Mouse (Mus musculus): Measurements from ENCODE around the gene Gm13275. TPM values are rescaled to one million over a fixed set of nuclear protein-coding genes. Genes with fewer than 3 reads are reported as not detected.

Gm13275 gene
- polyA plus RNA-seq, 1 experiment, result not detected

Other genes starting within 250 kb of the Gm13275 start
- not detected in 2 replicates for gene Ifna15, start 236.2 kb upstream of the Gm13275 start, polyA plus RNA-seq (2012; rRNA removed)
- not detected in 2 replicates for gene Ifna14, start 222.7 kb upstream of the Gm13275 start, polyA plus RNA-seq (2012; rRNA removed)
- gene Ifna9, start 202.1 kb upstream of the Gm13275 start, polyA plus RNA-seq (2012; rRNA removed), result not detected in 2 replicates
- not detected in 2 replicates for gene Ifna12, start 191.1 kb upstream of the Gm13275 start, polyA plus RNA-seq (2012; rRNA removed)
- not detected in 2 replicates for gene C87499, start 160.1 kb upstream of the Gm13275 start, polyA plus RNA-seq (2012; rRNA removed)
- not detected in 2 replicates for gene Ifna13, start 150.0 kb upstream of the Gm13275 start, polyA plus RNA-seq (2012; rRNA removed)
- not detected in 2 replicates for gene Ifna16, start 117.6 kb upstream of the Gm13275 start, polyA plus RNA-seq (2012; rRNA removed)
- gene Ifna2, start 110.6 kb upstream of the Gm13275 start, polyA plus RNA-seq (2012; rRNA removed), result not detected in 2 replicates
- gene Ifnab, start 103.1 kb upstream of the Gm13275 start, polyA plus RNA-seq (2012; rRNA removed), result not detected in 2 replicates
- gene Gm26566, start 72.7 kb upstream of the Gm13275 start, polyA plus RNA-seq (2012; rRNA removed), result 0.03 and 0.05 TPM in 2 replicates
- gene Klhl9, start 72.0 kb upstream of the Gm13275 start, polyA plus RNA-seq (2012; rRNA removed), result 9.8 and 10.8 TPM in 2 replicates
- gene Gm13271, start 39.6 kb upstream of the Gm13275 start, polyA plus RNA-seq (2012; rRNA removed), result not detected in 2 replicates
- 0.04 TPM in 1 of 2 replicates, not detected in the other for gene Gm13283, start 34.4 kb upstream of the Gm13275 start, polyA plus RNA-seq (2012; rRNA removed)
- gene Gm13290, start 20.7 kb upstream of the Gm13275 start, polyA plus RNA-seq (2012; rRNA removed), result not detected in 2 replicates
- not detected in 2 replicates for gene Gm13289, start 17.6 kb upstream of the Gm13275 start, polyA plus RNA-seq (2012; rRNA removed)
- not detected in 2 replicates for gene Gm13272, start 14.6 kb upstream of the Gm13275 start, polyA plus RNA-seq (2012; rRNA removed)
- gene Ifnz, start 12.4 kb upstream of the Gm13275 start, polyA plus RNA-seq (2012; rRNA removed), result 0.02 and 0.04 TPM in 2 replicates
- not detected in 2 replicates for gene Gm13276, start 8.8 kb upstream of the Gm13275 start, polyA plus RNA-seq (2012; rRNA removed)
- not detected in 2 replicates for gene Gm13277, start 5.9 kb upstream of the Gm13275 start, polyA plus RNA-seq (2012; rRNA removed)
- not detected in 2 replicates for gene Gm13278, start 2.9 kb upstream of the Gm13275 start, polyA plus RNA-seq (2012; rRNA removed)
- not detected in 2 replicates for gene Gm13279, start 2.9 kb downstream of the Gm13275 start, polyA plus RNA-seq (2012; rRNA removed)
- not detected in 2 replicates for gene Gm13285, start 5.2 kb downstream of the Gm13275 start, polyA plus RNA-seq (2012; rRNA removed)
- not detected in 2 replicates for gene Gm13287, start 8.8 kb downstream of the Gm13275 start, polyA plus RNA-seq (2012; rRNA removed)
- 0.02 TPM in 1 of 2 replicates, not detected in the other for gene Gm13288, start 11.0 kb downstream of the Gm13275 start, polyA plus RNA-seq (2012; rRNA removed)
- not detected in 2 replicates for gene Ifna7, start 21.7 kb downstream of the Gm13275 start, polyA plus RNA-seq (2012; rRNA removed)
- gene Ifna11, start 25.5 kb downstream of the Gm13275 start, polyA plus RNA-seq (2012; rRNA removed), result not detected in 2 replicates
- gene Ifna6, start 32.9 kb downstream of the Gm13275 start, polyA plus RNA-seq (2012; rRNA removed), result not detected in 2 replicates
- not detected in 2 replicates for gene Ifna5, start 41.0 kb downstream of the Gm13275 start, polyA plus RNA-seq (2012; rRNA removed)
- gene Ifna4, start 47.4 kb downstream of the Gm13275 start, polyA plus RNA-seq (2012; rRNA removed), result not detected in 2 replicates
- not detected in 2 replicates for gene Ifna1, start 55.6 kb downstream of the Gm13275 start, polyA plus RNA-seq (2012; rRNA removed)
- not detected in 2 replicates for gene Ifne, start 85.7 kb downstream of the Gm13275 start, polyA plus RNA-seq (2012; rRNA removed)

Data from liver, embryonic 18 days (tissue).